Mouse (Mus musculus) heart, embryonic 12.5 days (tissue): ENCODE data around the gene Morc4. TPM values are rescaled to one million over a fixed set of nuclear protein-coding genes. Genes with fewer than 3 reads are reported as not detected.

Source experiments
- ATAC-seq: fragments of 200-750 bp; cut with Nextera tagmentation; 2 replicates; pipeline ENCODE4 v1.8.0; 2017; ENCODE audit warnings: moderate TSS enrichment, moderate library complexity; ENCODE audit not compliant: insufficient number of reproducible peaks, low FRiP score
- H3K27ac ChIP-seq: fragments of 300-500 bp; sonication (generic); 2 replicates; pipeline ENCODE4 v1.5.1; 2016; ENCODE audit warnings: mild to moderate bottlenecking, moderate library complexity; ENCODE audit not compliant: poor library complexity, severe bottlenecking
- H3K27me3 ChIP-seq: fragments of 300-500 bp; sonication (generic); replicated peaks from 2 replicates; pipeline ENCODE4 v1.6.1; 2016; ENCODE audit warnings: mild to moderate bottlenecking, moderate library complexity
- H3K36me3 ChIP-seq: fragments of 300-500 bp; sonication (generic); 2 replicates; pipeline ENCODE4 v1.6.1; 2016; ENCODE audit warnings: mild to moderate bottlenecking, moderate library complexity
- H3K4me1 ChIP-seq: fragments of 300-500 bp; sonication (generic); replicated peaks from 2 replicates; pipeline ENCODE4 v1.6.1; 2016; ENCODE audit warnings: mild to moderate bottlenecking
- H3K4me2 ChIP-seq: fragments of 300-500 bp; sonication (generic); 2 replicates; pipeline ENCODE4 v1.6.1; 2016; ENCODE audit warnings: mild to moderate bottlenecking, moderate library complexity
- H3K4me3 ChIP-seq: fragments of 300-500 bp; sonication (generic); 2 replicates; pipeline ENCODE4 v1.5.1; 2016; ENCODE audit warnings: mild to moderate bottlenecking
- H3K9ac ChIP-seq: fragments of 300-500 bp; sonication (generic); 2 replicates; pipeline ENCODE4 v1.6.1; 2016; ENCODE audit warnings: mild to moderate bottlenecking, moderate library complexity
- H3K9me3 ChIP-seq: fragments of 300-500 bp; sonication (generic); replicated peaks from 2 replicates; pipeline ENCODE4 v1.6.1; 2016; ENCODE audit warnings: mild to moderate bottlenecking, moderate library complexity
- WGBS: fragments of 180-500 bp; shearing (Covaris S2); methylation state at CpG from one replicate; pipeline ENCODE4 v1.1.7; 2016; 5-methylcytosine and 5-hydroxymethylcytosine counted together
- polyA plus RNA-seq: library from polyadenylated mRNA; unstranded; fragments of >200 nt; fragmentation: Nextera tagmentation; extraction: Ambion mirVana; gene quantifications from 2 replicates; pipeline ENCODE4 v1.2.1, GENCODE M21; 2016

Gene Morc4
- polyA plus RNA-seq, 1 experiment from 2014 or later: 13.4 TPM

DNA sequence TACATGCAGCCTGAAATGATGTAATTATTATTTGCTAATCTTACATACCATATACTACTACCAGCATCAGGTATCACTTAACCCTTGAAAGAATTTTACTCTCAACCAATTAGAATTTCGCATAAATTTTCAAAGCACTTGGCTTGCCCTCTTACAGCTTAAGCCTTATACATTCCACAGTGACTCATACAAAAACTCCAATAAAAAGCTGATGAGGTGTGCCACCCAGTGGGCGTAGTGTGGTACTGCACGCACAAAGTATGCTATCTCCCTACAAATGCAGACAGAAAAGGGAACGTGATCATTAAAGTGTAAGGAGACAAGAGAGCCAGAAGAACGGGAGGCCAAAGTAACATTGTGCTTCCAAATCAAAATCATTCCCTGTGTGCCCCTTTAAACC, 39.0 kb downstream of the Morc4 start:
- H3K27me3 ChIP-seq: no peaks in the 10 kb centered on the region
- no peak overlapping the region for H3K27ac ChIP-seq
- 15% methylated on average over 5 of the region's 5 CpGs for WGBS
- ATAC-seq: no peak
- H3K4me1 ChIP-seq: no peaks in the 10 kb centered on the region
- H3K9ac ChIP-seq: no peak overlapping the region
- no peak overlapping the region for H3K4me3 ChIP-seq
- H3K36me3 ChIP-seq: no peaks in the 10 kb centered on the region
- no peak overlapping the region for H3K4me2 ChIP-seq
- H3K9me3 ChIP-seq: no peaks in the 10 kb centered on the region

DNA sequence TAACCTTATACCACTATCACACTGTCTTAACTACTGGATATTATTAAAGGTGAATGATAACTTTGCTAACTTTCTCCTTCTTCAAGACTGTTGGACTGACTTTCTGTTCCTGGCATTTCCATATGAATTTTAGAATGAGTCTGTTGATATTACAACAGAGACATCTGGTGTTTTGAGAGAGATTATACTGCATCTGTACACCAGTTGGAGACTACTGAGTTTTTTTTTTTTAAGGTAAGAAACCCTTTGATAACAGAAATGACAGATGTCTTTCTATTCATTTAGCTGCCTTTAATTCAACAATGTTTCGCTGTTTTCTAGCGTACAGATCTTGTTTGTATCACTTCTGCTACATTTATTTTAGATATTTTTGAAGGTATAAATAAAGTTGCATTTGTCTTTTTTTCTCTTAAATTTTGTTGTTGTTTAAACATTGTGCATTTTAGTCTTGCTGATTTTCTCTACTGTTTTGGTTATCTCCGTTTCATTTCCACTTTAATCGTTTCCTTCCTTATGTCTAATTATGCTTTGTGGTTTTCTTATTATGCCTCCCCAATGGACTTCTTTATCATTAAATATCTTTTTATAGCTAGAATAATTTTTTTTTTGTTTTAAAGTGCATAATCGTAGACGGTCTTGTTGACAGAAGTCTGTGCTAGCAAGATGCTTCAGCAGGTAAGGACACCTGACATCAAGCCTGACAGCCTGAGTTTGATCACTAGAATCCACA, 42.9 kb downstream of the Morc4 start:
- 86% methylated on average over 6 of the region's 6 CpGs for whole genome bisulfite sequencing
- Histone ChIP-seq H3K27ac (no peak overlapping the region), H3K4me1 (no peaks in the 10 kb centered on the region), H3K27me3 (no peaks in the 10 kb centered on the region), H3K36me3 (0 out of 2 replicates have a peak, but pooled peaks cover 3% of the 10 kb centered on the region), H3K4me3 (no peak overlapping the region), H3K9ac (no peak overlapping the region), H3K4me2 (no peak overlapping the region), H3K9me3 (no peaks in the 10 kb centered on the region)
- ATAC-seq: no peak

- Histone ChIP-seq H3K4me3 (no peak overlapping the region), H3K4me1 (no peaks in the 10 kb centered on the region), H3K4me2 (no peak overlapping the region), H3K27ac (no peak overlapping the region), H3K36me3 (peaks cover 12% of the 10 kb centered on the region), H3K9ac (no peak overlapping the region), H3K27me3 (no peaks in the 10 kb centered on the region), H3K9me3 (no peaks in the 10 kb centered on the region)
- 75% methylated on average over 4 of the region's 4 CpGs for WGBS
- ATAC-seq: no peak
These were observed 44.6 kb downstream of the Morc4 start for GRCm38 (mm10) chrX:139826926-139827325.

DNA sequence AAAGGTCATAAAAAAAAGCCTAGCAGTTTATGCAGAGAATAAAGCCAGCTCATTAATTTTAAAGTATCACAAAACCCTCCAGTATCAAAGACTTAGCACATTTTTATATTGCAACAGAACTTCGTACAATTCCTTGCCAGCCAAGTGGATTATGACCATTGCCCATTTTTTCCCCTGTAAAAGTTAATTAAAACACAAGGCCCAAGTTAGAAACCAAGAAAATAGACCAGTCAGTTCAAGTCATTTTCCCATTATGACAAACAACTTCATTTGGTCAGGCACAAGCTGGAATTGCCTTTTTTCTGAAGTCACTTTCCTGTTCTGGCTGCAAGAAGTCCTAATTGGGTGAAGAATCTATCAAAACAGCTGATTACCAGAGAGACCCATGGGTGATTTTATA, 46.1 kb downstream of the Morc4 start:
- Histone ChIP-seq H3K9me3 (no peaks in the 10 kb centered on the region), H3K4me2 (no peak overlapping the region), H3K27ac (no peak overlapping the region), H3K9ac (no peak overlapping the region), H3K36me3 (peaks cover 12% of the 10 kb centered on the region), H3K4me3 (no peak overlapping the region), H3K4me1 (no peaks in the 10 kb centered on the region), H3K27me3 (no peaks in the 10 kb centered on the region)
- 85% methylated on average over 1 of the region's 1 CpGs for WGBS
- ATAC-seq: no peak

GRCm38 (mm10) chrX:139815201-139815600, 56.3 kb downstream of the Morc4 start:
- 69% methylated on average over 5 of the region's 5 CpGs for WGBS
- H3K4me3 ChIP-seq: no peak overlapping the region
- no peaks in the 10 kb centered on the region for H3K9me3 ChIP-seq
- no peak overlapping the region for H3K4me2 ChIP-seq
- no peak overlapping the region for H3K27ac ChIP-seq
- no peaks in the 10 kb centered on the region for H3K27me3 ChIP-seq
- no peak overlapping the region for H3K9ac ChIP-seq
- H3K36me3 ChIP-seq: no peaks in the 10 kb centered on the region
- no peak for ATAC-seq
- H3K4me1 ChIP-seq: no peaks in the 10 kb centered on the region

DNA sequence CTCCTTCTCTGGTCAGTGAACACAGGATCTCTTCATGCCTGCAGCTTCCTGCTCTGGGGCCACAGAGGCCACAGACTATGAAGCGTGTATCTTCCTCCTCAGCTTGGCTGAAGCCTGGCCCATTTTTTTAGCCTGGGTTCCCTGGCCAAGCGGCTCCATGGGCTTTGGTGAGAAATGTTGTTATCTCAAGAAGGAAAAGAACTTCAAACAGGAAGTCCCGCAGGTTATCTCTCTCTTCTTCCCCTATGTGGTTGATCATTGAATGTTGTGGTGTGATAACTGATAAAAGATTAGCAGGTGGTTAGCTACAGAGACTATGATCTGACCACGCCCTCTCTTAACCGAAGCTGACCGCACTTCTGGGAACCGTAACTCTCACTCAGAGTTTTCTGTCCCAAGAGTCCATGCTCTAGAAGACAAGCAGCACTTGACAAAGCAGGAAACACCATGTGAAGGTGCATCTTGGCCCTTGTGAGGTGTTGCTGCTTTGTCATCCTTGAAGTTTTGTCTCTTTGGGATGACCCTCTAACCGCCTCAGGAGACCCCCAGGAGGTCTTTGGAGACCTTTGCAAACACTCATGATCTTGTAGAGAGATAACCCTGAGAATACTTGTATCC, 57.4 kb downstream of the Morc4 start:
- no peak overlapping the region for H3K9ac ChIP-seq
- no peak for ATAC-seq
- no peaks in the 10 kb centered on the region for H3K4me1 ChIP-seq
- 53% methylated on average over 8 of the region's 8 CpGs for WGBS
- H3K9me3 ChIP-seq: no peaks in the 10 kb centered on the region
- no peak overlapping the region for H3K4me2 ChIP-seq
- no peaks in the 10 kb centered on the region for H3K36me3 ChIP-seq
- no peak overlapping the region for H3K4me3 ChIP-seq
- no peak overlapping the region for H3K27ac ChIP-seq
- no peaks in the 10 kb centered on the region for H3K27me3 ChIP-seq

DNA sequence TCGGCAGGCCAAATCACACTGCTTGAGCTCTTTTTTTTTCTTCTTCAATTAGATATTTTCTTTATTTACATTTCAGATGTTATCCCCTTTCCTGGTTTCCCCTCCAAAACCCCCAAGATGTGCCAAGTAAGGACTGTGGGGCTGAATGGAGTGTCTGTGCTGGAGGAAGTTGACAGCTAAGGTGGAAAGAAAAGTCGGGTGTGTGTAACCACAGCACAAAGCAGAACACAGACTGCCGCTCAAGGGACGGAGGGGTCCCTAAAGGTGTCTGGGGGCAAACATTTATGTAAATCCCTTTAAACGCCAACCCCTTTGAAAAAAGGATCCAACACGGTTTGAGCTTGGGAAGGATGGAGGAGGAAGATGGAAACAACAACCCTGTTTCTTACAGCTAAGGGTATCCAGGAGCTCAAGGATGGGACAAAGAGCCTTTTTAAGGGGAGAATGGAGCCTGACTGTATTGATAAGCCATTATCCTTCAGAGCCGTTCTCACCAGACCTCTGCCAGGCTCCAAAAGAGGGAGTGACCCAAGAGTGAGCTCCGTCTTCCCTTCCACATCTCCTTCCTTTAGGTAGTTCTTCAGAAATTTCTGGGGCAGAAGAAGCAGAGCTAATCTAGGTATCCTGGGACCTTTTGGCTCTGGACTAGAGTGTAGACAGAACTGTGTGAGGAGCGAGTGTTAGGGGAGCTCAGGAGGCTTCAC, 58.0 kb downstream of the Morc4 start:
- H3K9ac ChIP-seq: no peak overlapping the region

DNA sequence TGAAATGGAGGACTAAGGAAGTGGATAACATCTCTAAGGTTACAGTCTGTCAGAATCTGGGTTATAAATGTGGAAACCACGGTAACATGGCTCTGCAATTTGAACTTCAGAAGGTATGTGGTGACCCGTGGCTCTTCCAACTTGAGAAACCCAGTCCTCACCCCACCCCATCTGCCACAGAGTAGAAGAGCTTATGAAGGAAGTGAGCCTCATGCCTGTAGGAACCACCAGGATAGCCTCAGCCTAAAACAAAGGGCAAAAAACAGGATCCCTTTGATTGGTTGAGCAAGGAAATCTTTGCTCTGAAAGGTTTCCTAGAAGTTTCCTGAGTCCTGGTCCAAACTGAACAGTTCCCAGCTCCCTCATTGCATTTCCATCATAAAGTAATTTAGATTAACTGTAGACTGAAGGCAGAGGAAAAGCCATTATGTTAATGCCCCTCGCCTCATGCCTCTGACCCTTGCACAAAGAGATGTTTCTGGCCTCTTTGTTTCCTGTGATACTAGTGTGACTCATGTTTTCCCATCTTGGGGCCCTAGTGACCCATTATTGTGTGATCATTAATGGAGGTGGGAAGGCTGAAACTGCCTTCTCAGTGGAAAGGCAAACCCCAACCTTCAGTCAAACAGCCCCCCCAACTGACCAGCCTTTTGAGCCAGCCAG, 58.7 kb downstream of the Morc4 start:
- Histone ChIP-seq H3K9ac (no peak overlapping the region), H3K27ac (no peak overlapping the region), H3K4me2 (no peak overlapping the region), H3K9me3 (no peaks in the 10 kb centered on the region), H3K4me1 (no peaks in the 10 kb centered on the region), H3K27me3 (no peaks in the 10 kb centered on the region), H3K36me3 (no peaks in the 10 kb centered on the region), H3K4me3 (no peak overlapping the region)
- ATAC-seq: no peak
- WGBS: 73% methylated on average over 3 of the region's 3 CpGs

More for the DNA sequence above, 58.0 kb downstream of the Morc4 start:
- Histone ChIP-seq H3K9me3 (no peaks in the 10 kb centered on the region), H3K27me3 (no peaks in the 10 kb centered on the region), H3K27ac (no peak overlapping the region), H3K4me1 (no peaks in the 10 kb centered on the region), H3K4me3 (no peak overlapping the region), H3K36me3 (no peaks in the 10 kb centered on the region), H3K4me2 (no peak overlapping the region)
- WGBS: 60% methylated on average over 9 of the region's 9 CpGs
- no peak for ATAC-seq

- WGBS: 84% methylated on average over 10 of the region's 10 CpGs
- H3K4me2 ChIP-seq: no peak overlapping the region
- H3K9me3 ChIP-seq: no peaks in the 10 kb centered on the region
These were observed 63.0 kb downstream of the Morc4 start for GRCm38 (mm10) chrX:139808501-139808900.

GRCm38 (mm10) chrX:139808085-139808484, 63.4 kb downstream of the Morc4 start:
- no peaks in the 10 kb centered on the region for H3K36me3 ChIP-seq
- H3K9me3 ChIP-seq: no peaks in the 10 kb centered on the region
- no peaks in the 10 kb centered on the region for H3K4me1 ChIP-seq
- H3K4me2 ChIP-seq: no peak overlapping the region
- 0 out of 2 replicates have a peak, but pooled peaks cover 4% of the 10 kb centered on the region for H3K27me3 ChIP-seq
- WGBS: 45% methylated on average over 4 of the region's 4 CpGs
- ATAC-seq: no peak
- no peak overlapping the region for H3K9ac ChIP-seq
- H3K4me3 ChIP-seq: no peak overlapping the region
- H3K27ac ChIP-seq: no peak overlapping the region

More at GRCm38 (mm10) chrX:139808501-139808900, 63.0 kb downstream of the Morc4 start:
- no peak for ATAC-seq
- Histone ChIP-seq H3K36me3 (no peaks in the 10 kb centered on the region), H3K4me1 (no peaks in the 10 kb centered on the region), H3K9ac (no peak overlapping the region), H3K27me3 (0 out of 2 replicates have a peak, but pooled peaks cover 4% of the 10 kb centered on the region), H3K27ac (no peak overlapping the region), H3K4me3 (no peak overlapping the region)

DNA sequence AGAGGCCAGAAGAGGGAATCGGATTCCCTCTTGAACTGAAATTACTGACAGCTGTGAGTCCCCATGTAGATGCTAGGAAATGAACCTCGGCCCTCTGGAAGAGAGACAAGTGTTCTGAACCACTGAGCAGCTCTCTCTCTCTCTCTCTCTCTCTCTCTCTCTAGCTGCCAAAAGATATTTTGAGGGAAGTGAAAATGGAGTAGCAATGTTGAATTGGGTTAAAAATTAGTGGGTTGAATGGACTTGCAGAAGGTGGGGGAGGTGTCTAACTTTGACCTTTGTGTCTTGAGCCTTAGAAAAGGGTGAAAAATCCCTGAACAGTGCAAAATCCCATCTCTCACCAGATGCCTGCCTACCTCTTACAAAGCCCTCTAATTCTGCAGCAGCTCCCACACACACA, 64.1 kb downstream of the Morc4 start:
- no peak for ATAC-seq
- Histone ChIP-seq H3K4me3 (no peak overlapping the region), H3K9me3 (no peaks in the 10 kb centered on the region), H3K27ac (no peak overlapping the region), H3K4me2 (no peak overlapping the region), H3K9ac (no peak overlapping the region), H3K36me3 (no peaks in the 10 kb centered on the region), H3K4me1 (no peaks in the 10 kb centered on the region), H3K27me3 (0 out of 2 replicates have a peak, but pooled peaks cover 4% of the 10 kb centered on the region)
- WGBS: 76% methylated on average over 2 of the region's 2 CpGs
